Mouse (Mus musculus): ENCODE results near the gene Tdrd1. TPM values are rescaled to one million over a fixed set of nuclear protein-coding genes. Genes with fewer than 3 reads are reported as not detected.

The Tdrd1 gene
- polyA plus RNA-seq, 1 experiment from 2014 or later = 1.7 TPM

DNA sequence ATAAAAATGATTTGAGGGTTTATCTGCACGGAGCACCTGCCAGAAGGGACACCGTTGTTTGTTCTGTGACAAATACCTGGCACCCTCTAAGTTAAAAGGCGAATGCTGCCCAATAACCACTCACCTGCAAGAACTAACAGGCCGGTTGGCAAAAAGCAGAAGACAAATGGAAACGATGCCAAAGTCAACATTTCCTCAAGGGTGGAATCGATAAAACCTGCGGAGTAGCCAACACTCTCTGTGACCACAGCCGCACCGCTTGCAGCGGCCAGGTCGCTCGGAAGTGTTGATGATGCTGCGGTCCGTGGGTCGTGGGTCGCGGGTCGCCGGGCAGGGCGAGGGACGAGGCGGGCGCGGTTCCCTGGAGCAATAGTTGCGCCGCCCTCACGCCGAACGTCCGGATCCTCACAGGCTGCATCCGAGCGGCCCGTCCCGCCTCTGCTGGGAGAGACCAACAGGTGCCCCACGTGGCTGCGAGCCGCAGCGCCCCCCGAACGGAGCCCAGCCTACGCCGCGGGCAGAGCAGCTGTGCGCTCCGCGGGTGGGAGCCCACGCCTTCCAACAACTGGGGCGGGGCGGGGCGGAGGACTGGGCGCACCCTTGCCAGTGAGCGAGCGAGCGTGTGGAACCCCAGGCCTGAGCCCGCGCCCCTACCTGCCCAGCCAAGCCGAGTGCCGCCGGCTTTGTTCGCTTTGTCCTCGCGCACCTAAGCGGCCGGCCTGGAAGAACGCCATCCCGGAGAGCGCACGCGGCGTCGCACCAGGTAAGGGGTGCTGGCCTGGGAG, 48.0 kb downstream of the Tdrd1 start, which contains the start of gene Vwa2:
Vwa2 (plus strand) TSS at position 434 of the 785 bp plus-strand sequence.
- Histone ChIP-seq H3K27ac (replicated peaks) (no peak within 1 kb of the TSS), H3K4me1 (replicated peaks; ENCODE audit: control insufficient read depth, insufficient read depth) (no peaks in the 10 kb centered on the region), H3K9me3 (ENCODE audit: control insufficient read depth, low read length) (no peaks in the 10 kb centered on the region), H3K9ac (ENCODE audit: low read length) (peak within 1 kb of the TSS; percentile 27), H3K4me3 (ENCODE audit: low read depth, low read length) (peak within 1 kb of the TSS; percentile 43), H3K36me3 (ENCODE audit: control insufficient read depth, insufficient read depth, low read length) (no peaks in the 10 kb centered on the region), H3K27me3 (ENCODE audit: control insufficient read depth, insufficient read depth, low read length) (peaks cover 9% of the 10 kb centered on the region; the same call in 1 of the 2 replicates), H3K4me2 (replicated peaks; ENCODE audit: low read depth) (peak within 1 kb of the TSS; percentile 89)
- WGBS = 2% methylated on average over 58 of the region's 71 CpGs
- peak; percentile 71 for DNase-seq (ENCODE audit: low spot score)
- TF ChIP-seq EP300 (optimal IDR thresholded peaks at IDR 0.05) (no peak), CTCF (IDR thresholded peaks at IDR 0.05; ENCODE audit: low read depth) (no peak; the same call in 1 of the 2 replicates)
- peak; percentile 65 for ATAC-seq (ENCODE audit: low FRiP score, low TSS enrichment)

DNA sequence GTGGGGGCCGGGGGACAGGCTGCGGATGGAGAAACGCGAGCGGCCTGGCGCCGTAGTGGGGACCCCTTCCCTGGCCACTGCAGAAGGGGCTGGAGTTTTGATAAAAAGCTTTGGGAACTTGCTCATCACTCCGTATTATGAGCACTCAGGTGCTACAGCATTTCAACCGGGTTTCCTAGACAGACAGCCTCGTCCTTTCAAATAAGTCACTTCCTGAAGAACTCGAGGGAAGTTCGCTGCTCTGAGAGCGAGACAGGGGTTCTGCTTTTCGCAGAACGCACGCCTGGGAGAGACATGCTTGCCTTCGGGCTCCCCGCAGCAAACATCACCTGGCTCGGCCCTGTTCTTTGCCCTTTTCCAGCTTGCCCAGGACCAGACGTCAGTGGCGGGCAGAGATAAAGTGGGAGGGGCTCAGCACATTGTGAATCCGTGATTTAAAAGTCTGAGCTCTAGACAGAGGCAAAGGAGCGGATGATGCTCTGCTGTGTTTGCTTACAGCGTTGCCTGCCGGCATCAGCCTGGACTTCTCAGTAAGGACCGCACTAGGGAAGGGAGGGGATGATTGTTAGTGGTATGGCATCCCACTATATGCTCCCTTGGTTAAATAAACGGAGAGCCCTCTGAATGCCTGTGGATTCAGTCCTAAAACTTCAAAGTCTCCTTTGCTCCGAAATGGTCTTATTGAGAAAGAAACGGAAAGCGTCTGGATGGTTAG, 48.7 kb downstream of the Tdrd1 start:
- no peaks in the 10 kb centered on the region for H3K36me3 ChIP-seq (ENCODE audit: control insufficient read depth, insufficient read depth, low read length)
- H3K27ac ChIP-seq (replicated peaks) = no peak overlapping the region
- H3K4me1 ChIP-seq (replicated peaks; ENCODE audit: control insufficient read depth, insufficient read depth) = no peaks in the 10 kb centered on the region; the same call in 1 of the 2 replicates
- no peaks in the 10 kb centered on the region for H3K9me3 ChIP-seq (ENCODE audit: control insufficient read depth, low read length)
- ATAC-seq (ENCODE audit: low FRiP score, low TSS enrichment) (peak; percentile 43; the same call in 1 of the 2 replicates), DNase-seq (ENCODE audit: low spot score) (peak; percentile 31)
- peak overlapping the region; percentile 89 for H3K4me2 ChIP-seq (replicated peaks; ENCODE audit: low read depth)
- H3K9ac ChIP-seq (ENCODE audit: low read length) = peak overlapping the region; percentile 27
- 8% methylated on average over 30 of the region's 30 CpGs for WGBS
- peaks cover 9% of the 10 kb centered on the region; the same call in 1 of the 2 replicates for H3K27me3 ChIP-seq (ENCODE audit: control insufficient read depth, insufficient read depth, low read length)
- TF ChIP-seq EP300 (optimal IDR thresholded peaks at IDR 0.05) (no peak), CTCF (IDR thresholded peaks at IDR 0.05; ENCODE audit: low read depth) (no peak)
- peak overlapping the region; percentile 43 for H3K4me3 ChIP-seq (ENCODE audit: low read depth, low read length)

DNA sequence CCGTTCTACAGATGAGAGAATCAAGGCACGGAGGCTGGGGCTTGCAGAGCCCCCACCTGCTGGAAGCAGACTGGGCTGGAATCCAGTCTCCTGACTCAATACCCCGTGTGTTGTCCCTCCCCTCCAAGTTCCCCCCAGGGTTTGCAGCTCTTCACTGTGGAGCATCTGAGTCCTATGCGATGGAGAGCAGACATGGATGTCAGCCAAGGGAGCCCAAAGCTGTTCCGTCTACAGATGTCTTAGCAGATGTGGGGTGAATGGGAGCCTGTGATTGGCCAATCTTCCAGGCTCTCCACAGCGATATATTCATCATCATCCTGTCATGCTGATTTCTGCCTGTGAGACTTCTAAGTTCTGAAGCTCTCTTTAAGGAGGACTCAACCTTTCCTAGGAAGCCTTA, 51.4 kb downstream of the Tdrd1 start:
- ATAC-seq (ENCODE audit: low FRiP score, low TSS enrichment) (no peak), DNase-seq (ENCODE audit: low spot score) (no peak)
- Histone ChIP-seq H3K4me2 (replicated peaks; ENCODE audit: low read depth) (no peak overlapping the region), H3K9me3 (ENCODE audit: control insufficient read depth, low read length) (no peaks in the 10 kb centered on the region), H3K4me1 (replicated peaks; ENCODE audit: control insufficient read depth, insufficient read depth) (no peaks in the 10 kb centered on the region; the same call in 1 of the 2 replicates), H3K27me3 (ENCODE audit: control insufficient read depth, insufficient read depth, low read length) (peaks cover 9% of the 10 kb centered on the region; the same call in 1 of the 2 replicates), H3K27ac (replicated peaks) (no peak overlapping the region), H3K9ac (ENCODE audit: low read length) (no peak overlapping the region), H3K4me3 (ENCODE audit: low read depth, low read length) (no peak overlapping the region), H3K36me3 (ENCODE audit: control insufficient read depth, insufficient read depth, low read length) (no peaks in the 10 kb centered on the region)
- 50% methylated on average over 6 of the region's 6 CpGs for WGBS
- TF ChIP-seq EP300 (optimal IDR thresholded peaks at IDR 0.05) (no peak), CTCF (IDR thresholded peaks at IDR 0.05; ENCODE audit: low read depth) (no peak)

DNA sequence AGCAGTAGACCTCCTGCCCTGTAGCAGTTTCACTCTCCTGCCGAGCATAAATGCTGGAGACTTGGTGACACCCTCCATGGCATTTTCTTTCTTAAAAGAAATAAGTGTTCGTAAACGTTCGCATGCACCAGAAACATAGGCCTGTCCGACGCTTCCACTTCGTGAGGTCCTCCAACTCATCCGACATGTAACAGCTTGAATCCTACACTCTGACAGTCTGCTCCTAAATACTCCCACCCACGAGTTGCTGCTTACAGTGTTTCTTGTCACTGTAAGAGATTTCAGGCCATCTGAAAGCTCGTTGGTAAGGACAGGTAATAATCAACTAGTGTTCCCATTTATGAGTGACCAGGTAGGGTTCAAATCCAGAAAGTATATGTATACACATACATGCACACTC, 61.9 kb downstream of the Tdrd1 start:
- Histone ChIP-seq H3K4me3 (ENCODE audit: low read depth, low read length) (no peak overlapping the region), H3K9me3 (ENCODE audit: control insufficient read depth, low read length) (no peaks in the 10 kb centered on the region), H3K4me1 (replicated peaks; ENCODE audit: control insufficient read depth, insufficient read depth) (no peaks in the 10 kb centered on the region), H3K27me3 (ENCODE audit: control insufficient read depth, insufficient read depth, low read length) (no peaks in the 10 kb centered on the region), H3K4me2 (replicated peaks; ENCODE audit: low read depth) (no peak overlapping the region), H3K36me3 (ENCODE audit: control insufficient read depth, insufficient read depth, low read length) (no peaks in the 10 kb centered on the region), H3K27ac (replicated peaks) (no peak overlapping the region), H3K9ac (ENCODE audit: low read length) (no peak overlapping the region)
- 49% methylated on average over 10 of the region's 10 CpGs for WGBS
- no peak for DNase-seq (ENCODE audit: low spot score)
- no peak for ATAC-seq (ENCODE audit: low FRiP score, low TSS enrichment)
- TF ChIP-seq EP300 (optimal IDR thresholded peaks at IDR 0.05) (no peak), CTCF (IDR thresholded peaks at IDR 0.05; ENCODE audit: low read depth) (no peak)

DNA sequence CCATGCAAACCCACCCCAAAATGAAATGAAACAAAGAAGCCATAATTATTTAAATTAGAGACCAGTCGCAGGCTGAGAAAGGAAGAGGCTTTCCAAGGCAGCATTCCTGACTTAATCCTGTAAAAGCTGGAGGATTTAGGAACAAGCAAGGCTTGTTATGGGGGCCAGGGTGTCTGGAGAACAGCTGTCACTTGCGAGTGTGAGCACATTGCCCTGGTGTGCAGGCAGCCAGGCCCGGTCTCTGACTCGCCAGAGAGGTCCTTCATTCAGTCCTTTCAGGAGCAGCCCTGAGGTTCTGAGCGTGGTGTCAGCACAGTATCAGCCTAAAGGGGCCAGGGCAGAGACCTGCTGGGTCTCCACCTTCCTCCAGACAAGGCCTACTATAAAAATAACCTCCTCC, 62.6 kb downstream of the Tdrd1 start:
- Histone ChIP-seq H3K4me3 (ENCODE audit: low read depth, low read length) (no peak overlapping the region), H3K4me2 (replicated peaks; ENCODE audit: low read depth) (no peak overlapping the region), H3K36me3 (ENCODE audit: control insufficient read depth, insufficient read depth, low read length) (no peaks in the 10 kb centered on the region), H3K4me1 (replicated peaks; ENCODE audit: control insufficient read depth, insufficient read depth) (no peaks in the 10 kb centered on the region), H3K27ac (replicated peaks) (peak overlapping the region; percentile 65; the same call in 1 of the 2 replicates), H3K9me3 (ENCODE audit: control insufficient read depth, low read length) (no peaks in the 10 kb centered on the region), H3K27me3 (ENCODE audit: control insufficient read depth, insufficient read depth, low read length) (no peaks in the 10 kb centered on the region), H3K9ac (ENCODE audit: low read length) (no peak overlapping the region)
- DNase-seq (ENCODE audit: low spot score) (no peak), ATAC-seq (ENCODE audit: low FRiP score, low TSS enrichment) (no peak)
- WGBS = 34% methylated on average over 5 of the region's 5 CpGs
- TF ChIP-seq CTCF (IDR thresholded peaks at IDR 0.05; ENCODE audit: low read depth) (no peak), EP300 (optimal IDR thresholded peaks at IDR 0.05) (no peak)

Measured in stomach, postnatal 0 days (tissue).